Mouse (Mus musculus) adrenal gland, adult 8-10 months (tissue): ENCODE measurements around the gene Rnf43. TPM values are rescaled to one million over a fixed set of nuclear protein-coding genes. Genes with fewer than 3 reads are reported as not detected.

ENCODE experiments used
- DNase-seq: peaks from one replicate; pipeline ENCODE4 v3.0.0; 2022
- total RNA-seq, 4 experiments: library from RNA; stranded (reverse); gene quantifications; 2 replicates each; pipeline ENCODE4 v1.2.4; 2022

Rnf43 gene
- total RNA-seq = 10 to 100 TPM in 2 of 4 experiments, 1 to 10 TPM in 2; 4.8 to 17.8 (median 10.7) TPM

DNA sequence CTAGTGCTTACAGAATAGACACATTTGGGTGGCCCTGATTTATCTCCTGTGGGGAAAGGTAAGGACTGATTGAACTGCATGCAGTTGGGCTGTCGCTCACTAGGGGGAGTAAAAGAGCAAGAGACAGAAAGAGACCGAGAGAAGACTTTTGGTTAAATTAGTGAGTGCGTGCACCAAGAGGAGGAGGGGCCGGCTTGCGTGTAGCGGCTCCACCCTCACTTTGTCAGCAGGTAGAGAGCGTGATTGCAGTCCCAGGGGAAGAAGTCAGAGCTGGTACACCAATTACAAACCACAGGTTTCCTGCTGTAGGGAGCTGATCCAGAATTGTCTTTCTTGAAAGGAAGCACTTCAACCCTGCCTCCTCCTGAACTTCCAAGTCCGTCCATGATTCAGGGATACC lies at the start of gene Rnf43:
Gene Rnf43 (plus strand): TSS at position 316 of the 400 bp plus-strand sequence.
- peak; percentile 83 for DNase-seq

GRCm38 (mm10) chr11:87613972-87614371 lies 48.5 kb upstream of the Rnf43 start:
- no peak for DNase-seq

DNA sequence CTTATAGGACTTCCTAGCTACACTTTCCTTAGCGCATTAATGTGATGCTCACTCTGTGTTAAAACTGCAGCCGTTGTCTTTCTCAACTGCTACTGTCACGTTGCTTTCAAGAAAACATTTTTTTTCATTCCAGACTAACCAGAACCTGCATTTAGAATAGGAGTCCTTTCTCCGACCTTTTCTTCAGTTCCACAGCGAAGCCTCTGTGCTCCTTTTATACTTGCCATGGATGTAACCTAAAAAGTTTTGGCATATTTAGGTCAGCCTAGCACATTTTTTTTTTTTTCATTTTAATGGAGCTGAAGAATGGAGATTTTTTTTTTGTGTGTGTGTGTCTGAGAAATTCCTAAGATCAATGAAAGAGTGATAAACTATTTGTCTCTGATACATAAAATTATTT lies 47.0 kb upstream of the Rnf43 start:
- DNase-seq = no peak

- DNase-seq = no peak
These were observed 46.6 kb upstream of the Rnf43 start for GRCm38 (mm10) chr11:87615952-87616351.

DNA sequence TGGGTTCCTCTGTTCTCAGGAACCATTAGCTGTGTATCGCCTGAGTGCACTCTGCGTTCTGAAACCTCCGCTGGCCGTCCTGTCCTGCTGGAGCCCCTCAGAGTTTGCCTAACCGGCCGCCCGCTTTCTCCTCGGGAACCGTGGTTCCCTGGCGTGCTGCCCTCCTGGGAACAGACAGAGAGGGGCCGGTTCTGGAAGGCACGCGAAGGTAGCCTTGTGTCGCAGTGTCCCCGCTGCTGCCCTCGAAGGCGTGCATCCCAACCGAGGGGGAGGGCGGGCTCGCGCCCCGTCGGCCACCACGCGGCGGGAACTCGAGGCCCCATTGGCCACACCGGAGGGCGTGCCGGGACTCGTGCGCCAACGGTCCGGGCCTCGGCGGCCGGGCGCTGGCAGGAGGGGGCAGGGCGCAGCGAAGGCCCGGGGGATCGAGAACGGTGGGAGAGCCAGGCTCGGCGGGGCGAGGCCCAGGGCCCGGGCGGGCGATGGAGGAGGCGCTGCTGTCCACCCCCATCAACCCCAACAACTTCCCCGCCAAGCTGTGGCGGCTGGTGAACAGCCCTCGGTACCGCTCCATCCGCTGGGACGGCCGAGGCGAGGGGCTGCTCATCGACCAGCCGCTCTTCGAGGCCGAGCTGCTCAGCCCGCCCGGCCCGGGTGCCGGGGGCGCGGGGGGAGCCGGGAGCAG lies 45.6 kb upstream of the Rnf43 start, which contains the start of gene Hsf5:
Gene Hsf5 (plus strand): TSS at position 375 of the 685 bp plus-strand sequence.
- no peak for DNase-seq

- DNase-seq = no peak
These were observed 44.9 kb upstream of the Rnf43 start for GRCm38 (mm10) chr11:87617606-87618005.

GRCm38 (mm10) chr11:87623160-87623559 lies 39.4 kb upstream of the Rnf43 start:
- DNase-seq = no peak

DNA sequence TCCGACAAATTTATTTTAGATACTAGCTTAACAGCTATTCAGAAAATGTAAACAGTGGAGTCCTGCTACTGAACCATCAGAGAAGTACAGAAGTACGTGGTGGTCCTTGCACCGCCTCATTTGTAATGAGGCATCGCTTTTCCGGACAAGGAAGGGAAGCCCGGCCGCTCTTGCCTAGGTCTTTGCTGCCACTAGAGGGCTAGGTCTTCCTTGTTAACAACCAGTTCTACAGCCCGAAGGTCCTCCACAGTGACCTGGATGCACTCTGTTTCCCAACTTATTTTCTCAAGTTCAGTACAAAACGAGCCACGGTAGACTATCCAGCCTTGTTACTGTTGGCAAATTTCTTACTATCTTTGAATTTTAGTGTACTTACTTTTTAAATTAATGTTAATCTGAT lies 32.7 kb upstream of the Rnf43 start:
- DNase-seq = no peak

GRCm38 (mm10) chr11:87638793-87639192 lies 23.7 kb upstream of the Rnf43 start:
- DNase-seq = no peak

GRCm38 (mm10) chr11:87639206-87639605 lies 23.3 kb upstream of the Rnf43 start:
- DNase-seq = peak; percentile 65

GRCm38 (mm10) chr11:87642865-87643264 lies 19.7 kb upstream of the Rnf43 start:
- DNase-seq = no peak

GRCm38 (mm10) chr11:87654693-87655092 lies 7.8 kb upstream of the Rnf43 start:
- no peak for DNase-seq

DNA sequence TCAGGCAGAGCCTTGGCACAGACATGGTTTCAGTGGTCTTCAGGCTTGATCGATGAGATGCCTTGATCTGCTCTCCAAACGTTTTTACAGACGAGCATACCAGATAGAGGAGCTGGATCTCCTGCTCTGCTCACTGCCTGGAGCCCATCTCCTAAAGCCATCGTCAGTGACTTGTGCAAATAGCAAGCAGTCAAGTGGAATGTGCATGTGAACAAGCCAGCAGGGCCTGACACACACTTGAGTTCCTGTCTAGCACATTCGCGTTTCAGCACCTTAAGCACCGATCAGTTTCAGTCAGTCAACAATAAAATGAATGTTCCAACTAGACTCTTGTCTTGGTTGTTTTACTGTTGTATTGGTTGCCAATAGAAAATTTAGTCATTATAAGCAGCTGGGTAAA lies 3.3 kb upstream of the Rnf43 start:
- no peak for DNase-seq

GRCm38 (mm10) chr11:87662822-87663221 lies 300 bp downstream of the Rnf43 start:
- DNase-seq = no peak

DNA sequence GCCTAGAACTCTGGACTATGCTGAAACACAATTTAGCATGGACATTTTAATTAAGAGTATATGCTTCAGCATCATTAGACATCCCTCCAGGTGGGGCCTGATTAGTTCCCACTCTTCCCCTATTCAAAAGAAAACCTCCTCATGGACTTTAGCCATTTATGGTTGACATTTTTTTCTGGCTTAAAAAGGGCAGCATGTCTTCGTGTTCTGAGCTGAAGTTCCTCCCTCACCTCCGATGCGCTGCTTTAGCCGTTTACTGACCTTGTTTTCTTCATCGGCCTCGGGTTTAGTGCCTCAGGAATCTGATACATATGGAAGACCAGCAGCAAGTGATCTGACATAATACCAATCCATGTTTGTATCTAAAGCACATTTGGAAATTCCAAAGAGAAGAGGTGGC lies 1.4 kb downstream of the Rnf43 start:
- no peak for DNase-seq

GRCm38 (mm10) chr11:87664521-87664920 lies 2.0 kb downstream of the Rnf43 start:
- no peak for DNase-seq

GRCm38 (mm10) chr11:87665224-87665623 lies 2.7 kb downstream of the Rnf43 start:
- no peak for DNase-seq

DNA sequence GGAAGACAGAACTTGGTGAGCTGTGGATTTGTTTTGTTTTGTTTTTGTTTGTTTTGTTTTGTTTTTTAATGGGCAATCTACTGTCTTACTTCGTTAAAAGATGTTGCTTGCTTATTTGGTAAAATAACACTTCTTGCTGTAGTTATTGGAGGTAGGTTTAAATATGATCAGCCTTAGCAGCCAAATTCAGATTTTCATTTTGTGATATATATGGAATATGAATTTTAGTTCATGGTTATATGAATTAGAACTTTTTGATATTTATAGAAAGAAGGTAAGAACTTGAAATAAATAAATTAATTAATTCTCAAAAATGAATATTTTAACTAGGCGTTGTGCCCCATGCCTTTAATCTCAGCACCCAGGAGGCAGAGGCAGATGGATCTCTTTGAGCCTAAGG lies 3.1 kb downstream of the Rnf43 start:
- DNase-seq = no peak

- no peak for DNase-seq
These were observed 3.9 kb downstream of the Rnf43 start for GRCm38 (mm10) chr11:87666256-87667035.

- DNase-seq = no peak
These were observed 4.9 kb downstream of the Rnf43 start for GRCm38 (mm10) chr11:87667107-87668090.

- no peak for DNase-seq
These were observed 10.8 kb downstream of the Rnf43 start for GRCm38 (mm10) chr11:87673282-87673681.

DNA sequence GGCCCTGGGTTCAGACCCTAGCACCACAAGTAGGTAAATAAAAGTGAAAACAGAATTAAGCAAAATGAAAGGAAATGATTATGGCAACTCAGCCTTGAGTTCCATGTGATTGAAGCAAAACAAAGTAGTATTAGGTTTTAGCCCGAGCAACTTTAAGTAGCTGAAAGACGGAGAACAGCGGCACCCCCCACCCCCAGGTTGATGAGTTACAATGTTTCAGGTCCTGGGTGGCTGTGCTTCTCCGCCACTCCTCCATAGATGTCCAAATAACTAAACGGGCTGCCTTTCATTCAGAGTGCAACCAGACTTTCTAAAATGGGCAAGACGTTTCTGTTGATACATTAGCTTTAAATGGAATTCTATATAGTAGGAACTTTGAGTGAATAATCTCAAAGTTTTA lies 13.1 kb downstream of the Rnf43 start:
- DNase-seq = no peak

GRCm38 (mm10) chr11:87677756-87678155 lies 15.2 kb downstream of the Rnf43 start:
- no peak for DNase-seq
